Mouse (Mus musculus) C2C12 (cell line): Measurements from ENCODE around the gene Pramel1.

ENCODE experiments used
- CEBPB ChIP-seq: IDR thresholded peaks from one replicate; pipeline ENCODE4 v1.6.1; 2011; ENCODE audit warnings: low read depth, mild to moderate bottlenecking, control low read depth, moderate library complexity
- CTCF ChIP-seq: IDR thresholded peaks from one replicate; pipeline ENCODE4 v1.5.1; 2011; ENCODE audit not compliant: control insufficient read depth, insufficient read depth, insufficient read length
- MAX ChIP-seq: IDR thresholded peaks from one replicate; pipeline ENCODE4 v1.6.1; 2011; ENCODE audit warnings: mild to moderate bottlenecking, control low read depth
- MYOD1 ChIP-seq: IDR thresholded peaks from one replicate; pipeline ENCODE4 v1.6.1; 2011; ENCODE audit warnings: low read depth; ENCODE audit not compliant: control insufficient read depth, insufficient read length
- MYOG ChIP-seq: IDR thresholded peaks from one replicate; pipeline ENCODE4 v1.6.1; 2011; ENCODE audit not compliant: control insufficient read depth, insufficient read length; ENCODE audit errors: extremely low read depth

- no peak for TF ChIP-seq MYOD1
- no peak for TF ChIP-seq CTCF
- TF ChIP-seq MYOG, result no peak
- TF ChIP-seq MAX, result no peak
- no peak for TF ChIP-seq CEBPB
Observed at GRCm38 (mm10) chr4:143366415-143367041, 27.7 kb upstream of the Pramel1 start.
